Mouse (Mus musculus): Measurements from ENCODE around the gene Ptprk.

DNA sequence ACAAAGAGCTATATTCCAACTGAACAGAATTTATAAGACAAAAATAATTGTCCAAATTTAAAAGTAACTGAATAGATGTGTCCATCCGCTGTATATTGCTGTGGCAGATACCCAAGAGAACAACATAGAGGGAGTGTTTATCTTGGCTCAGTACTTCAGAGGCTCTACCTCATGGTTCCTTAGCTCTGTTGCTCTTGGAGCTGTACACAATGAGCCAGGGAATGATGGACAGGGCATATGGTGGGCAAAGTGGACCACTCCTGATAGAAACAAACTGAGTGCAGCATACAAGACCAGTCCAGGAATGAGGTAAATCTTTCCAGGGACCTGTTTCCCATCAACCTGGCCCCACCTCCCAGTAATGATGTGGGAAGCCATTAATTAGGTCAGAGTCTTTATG is 468.1 kb downstream of the Ptprk start:
- TF ChIP-seq CTCF (IDR thresholded peaks at IDR 0.05; ENCODE audit: borderline replicate concordance, control insufficient read depth, extremely low read depth, insufficient read depth, low read length, poor library complexity) (no peak), POLR2A (IDR thresholded peaks at IDR 0.05; ENCODE audit: control insufficient read depth, extremely low read depth, insufficient read depth, low read length, poor library complexity) (no peak)
